Comparison of ENCODE assay signal across 11 mouse cellular contexts in the genomic region with DNA sequence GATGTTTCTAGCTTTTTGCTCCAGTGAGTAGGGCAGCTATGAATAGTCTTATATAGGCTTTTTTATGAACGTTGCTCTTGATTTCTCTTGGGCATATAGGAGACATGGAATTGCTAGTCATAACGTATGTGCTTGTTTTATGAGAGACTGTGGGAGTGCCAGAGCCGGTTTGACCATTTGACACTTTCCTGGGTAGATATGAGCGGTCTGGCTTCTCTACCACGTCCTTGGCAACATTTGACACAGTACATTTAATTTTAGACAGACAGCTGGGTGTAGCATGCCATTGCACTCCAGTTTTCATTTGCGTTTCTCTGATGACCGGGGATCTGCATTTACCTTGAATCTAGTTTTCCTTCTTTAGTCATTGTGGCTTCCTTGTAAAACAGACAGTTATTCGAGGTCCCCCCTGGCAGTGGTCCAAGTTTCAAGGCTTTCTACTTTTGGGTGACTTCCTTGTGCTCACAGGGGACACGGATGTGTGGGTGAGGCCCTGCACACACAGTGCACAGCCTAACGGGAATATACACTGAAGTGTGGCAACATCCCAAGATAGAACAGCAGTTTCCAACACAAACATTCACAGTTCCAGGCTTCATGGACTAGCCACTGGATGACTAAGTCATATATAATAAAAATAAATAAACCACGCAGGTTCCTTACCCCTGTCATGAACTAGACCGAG.
DNase-seq lines count a peak whose midpoint lies in the region.
"Had no signal": no experiment of that assay in that cellular context is flagged by ENCODE, and none has a peak within 500 bp of the region (broad histone marks: within the 10 kb centered on the region; RNA-seq: fewer than 3 reads in every experiment).

No protein-coding gene starts in this region.

- 15% methylated on average over 12 of the region's 12 CpGs for WGBS in large intestine, adult 2 months
- WGBS in hindbrain, embryonic 10.5 days = 87% methylated on average over 12 of the region's 12 CpGs

- no peaks in the 10 kb centered on the region for H3K36me3 ChIP-seq in hindbrain, embryonic 10.5 days
- H3K36me3 ChIP-seq: kidney, embryonic 15.5 days; lung, embryonic 15.5 days; neural tube, embryonic 13.5 days had no signal

- H3K27ac ChIP-seq in hindbrain, embryonic 10.5 days = no peak overlapping the region
- H3K27ac ChIP-seq: kidney, embryonic 15.5 days; lung, embryonic 15.5 days; neural tube, embryonic 13.5 days had no signal

- no peaks in the 10 kb centered on the region for H3K4me1 ChIP-seq in hindbrain, embryonic 10.5 days (replicated peaks)
- H3K4me1 ChIP-seq: lung, embryonic 15.5 days; neural tube, embryonic 13.5 days had no signal

- DNase-seq in layer of hippocampus, adult 11-12 months (ENCODE audit: low spot score) = peak; percentile 49
- DNase-seq in layer of hippocampus, postnatal 36 days = no peak
- DNase-seq in 416B (ENCODE audit: low read depth) (peak; percentile 77), NIH3T3 (ENCODE audit: low read depth) (peak; percentile 66)
- DNase-seq in large intestine, adult 2 months (ENCODE audit: low read depth, low spot score) = peak; percentile 21
- no peak for DNase-seq in hindbrain, embryonic 10.5 days (ENCODE audit: low spot score)
- no peak for DNase-seq in ovary, postnatal 36 days (ENCODE audit: low spot score)
- no peak for DNase-seq in embryo, embryonic 10.5 days (ENCODE audit: low spot score)

- H3K9me3 ChIP-seq in hindbrain, embryonic 10.5 days = 0 out of 2 replicates have a peak, but pooled peaks cover 4% of the 10 kb centered on the region
- H3K9me3 ChIP-seq: kidney, embryonic 15.5 days; lung, embryonic 15.5 days; neural tube, embryonic 13.5 days had no signal

- H3K27me3 ChIP-seq in hindbrain, embryonic 10.5 days (ENCODE audit: insufficient read depth, poor library complexity, severe bottlenecking) = no peaks in the 10 kb centered on the region
- H3K27me3 ChIP-seq: kidney, embryonic 15.5 days; lung, embryonic 15.5 days; neural tube, embryonic 13.5 days had no signal

- H3K4me3 ChIP-seq in hindbrain, embryonic 10.5 days = no peak overlapping the region
- H3K4me3 ChIP-seq: kidney, embryonic 15.5 days; lung, embryonic 15.5 days; neural tube, embryonic 13.5 days had no signal

Comparison
In these comparisons a context has a peak if more than half of its experiments do, and no peak if none do; other contexts are left out.
1. DNase-seq: peak in layer of hippocampus, adult 11-12 months (single experiment), 416B (single experiment), NIH3T3 (single experiment) and large intestine, adult 2 months (single experiment); none in layer of hippocampus, postnatal 36 days (0 of 2), hindbrain, embryonic 10.5 days (single experiment), ovary, postnatal 36 days (single experiment) and embryo, embryonic 10.5 days (single experiment).